Mouse (Mus musculus) embryonic facial prominence, embryonic 11.5 days (tissue): ENCODE measurements at regions not wholly inside any gene's neighbourhood (a gene's known extent, or its start where the extent isn't known, plus 50 kb on each side); places are given as distances from the start of the nearest gene placed in this dataset.
"Not testable (repeated sequence)": the region's sequence is repeated elsewhere in the genome, so short reads cannot be mapped to it uniquely, and the experiment has no call there.

Source experiments
- ATAC-seq: fragments of 200-750 bp; cut with Nextera tagmentation; replicated peaks from 2 replicates; pipeline ENCODE4 v1.8.0; 2017; ENCODE audit warnings: low read depth; ENCODE audit not compliant: insufficient number of reproducible peaks, low FRiP score, low TSS enrichment
- DNase-seq: peaks from one replicate; pipeline ENCODE4 v3.0.0-alpha.2; 2015; ENCODE audit warnings: low spot score
- H3K27ac ChIP-seq: fragments of 300-500 bp; sonication (generic); replicated peaks from 2 replicates; pipeline ENCODE4 v1.5.1; 2014; ENCODE audit warnings: mild to moderate bottlenecking, low read depth, low read length, control low read depth
- H3K27me3 ChIP-seq: fragments of 300-500 bp; sonication (generic); 2 replicates; pipeline ENCODE4 v1.6.1; 2014; ENCODE audit warnings: mild to moderate bottlenecking, low read length, moderate library complexity, mixed read lengths; ENCODE audit not compliant: control insufficient read depth, insufficient read depth
- H3K36me3 ChIP-seq: fragments of 300-500 bp; sonication (generic); replicated peaks from 2 replicates; pipeline ENCODE4 v1.6.1; 2014; ENCODE audit warnings: low read depth, mild to moderate bottlenecking, low read length, moderate library complexity, mixed read lengths; ENCODE audit not compliant: control insufficient read depth, insufficient read depth
- H3K4me1 ChIP-seq: fragments of 300-500 bp; sonication (generic); 2 replicates; pipeline ENCODE4 v1.6.1; 2014; ENCODE audit warnings: low read length, mixed read lengths; ENCODE audit not compliant: control insufficient read depth, insufficient read depth
- H3K4me2 ChIP-seq: fragments of 300-500 bp; sonication (generic); 2 replicates; pipeline ENCODE4 v1.6.1; 2014; ENCODE audit warnings: low read depth, mild to moderate bottlenecking, control low read depth, low read length, moderate library complexity
- H3K4me3 ChIP-seq: fragments of 300-500 bp; sonication (generic); 2 replicates; pipeline ENCODE4 v1.5.1; 2014; ENCODE audit warnings: low read depth, low read length, control low read depth
- H3K9ac ChIP-seq: fragments of 300-500 bp; sonication (generic); replicated peaks from 2 replicates; pipeline ENCODE4 v1.6.1; 2014; ENCODE audit warnings: mild to moderate bottlenecking, control low read depth, low read length
- H3K9me3 ChIP-seq: fragments of 300-500 bp; sonication (generic); replicated peaks from 2 replicates; pipeline ENCODE4 v1.6.1; 2016; ENCODE audit warnings: mild to moderate bottlenecking, low read length, inconsistent platforms, mixed read lengths; ENCODE audit not compliant: control insufficient read depth
- WGBS: fragments of 180-500 bp; shearing (Covaris S2); extraction: QIAGEN DNeasy Blood & Tissue Kit; methylation state at CpG from one replicate; pipeline ENCODE4 v1.1.7; 2014; 5-methylcytosine and 5-hydroxymethylcytosine counted together

DNA sequence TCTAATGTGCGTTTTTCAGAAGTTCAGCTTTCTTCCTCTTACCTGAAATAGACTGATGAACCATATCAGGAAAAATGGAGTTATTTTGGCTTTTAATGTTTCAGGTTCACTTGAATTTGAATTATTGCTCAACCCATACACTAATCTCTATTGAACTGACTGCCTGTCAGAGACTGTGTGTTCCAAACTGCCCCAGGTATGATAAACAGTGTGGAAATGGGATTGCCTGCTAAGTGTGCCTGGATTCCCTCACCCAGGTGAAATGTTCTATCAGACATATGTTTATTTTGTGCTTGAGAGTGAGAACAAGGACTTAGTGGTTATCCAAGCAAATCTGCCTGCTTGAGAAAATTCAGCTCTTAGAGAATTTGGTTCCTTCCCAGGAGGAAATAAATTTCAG lies 830.2 kb downstream of the Triml1 start:
- H3K4me2 ChIP-seq, result no peak overlapping the region
- no peaks in the 10 kb centered on the region for H3K4me1 ChIP-seq
- no peaks in the 10 kb centered on the region for H3K27me3 ChIP-seq
- no peaks in the 10 kb centered on the region for H3K36me3 ChIP-seq
- ATAC-seq (no peak), DNase-seq (no peak)
- H3K9me3 ChIP-seq, result no peaks in the 10 kb centered on the region
- WGBS, result 95% methylated on average over 1 of the region's 1 CpGs
- no peak overlapping the region for H3K9ac ChIP-seq
- no peak overlapping the region for H3K27ac ChIP-seq
- H3K4me3 ChIP-seq, result no peak overlapping the region

DNA sequence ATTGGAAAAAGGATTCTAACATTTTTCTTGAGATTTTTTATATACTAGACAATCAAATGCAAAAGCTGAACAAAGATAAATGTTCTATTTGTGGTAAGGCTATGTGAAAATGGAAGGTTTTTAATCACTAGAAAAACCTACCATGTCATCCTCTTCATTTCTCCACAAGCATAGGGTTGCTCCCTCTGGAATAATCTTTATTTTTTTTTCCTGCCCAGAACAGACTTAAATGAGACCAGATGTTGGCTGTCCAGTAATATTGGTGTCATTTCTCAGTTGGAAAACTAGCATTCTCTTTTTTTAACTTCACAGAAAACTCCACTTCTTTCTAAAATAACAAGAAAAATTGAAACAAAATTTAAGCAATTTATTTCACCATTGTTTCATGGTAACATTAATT lies 849.9 kb downstream of the Triml1 start:
- no peak for ATAC-seq
- Histone ChIP-seq H3K4me3 (no peak overlapping the region), H3K27ac (no peak overlapping the region), H3K4me2 (no peak overlapping the region), H3K9me3 (no peaks in the 10 kb centered on the region), H3K9ac (no peak overlapping the region), H3K27me3 (no peaks in the 10 kb centered on the region), H3K36me3 (no peaks in the 10 kb centered on the region), H3K4me1 (no peaks in the 10 kb centered on the region)
- DNase-seq, result peak; percentile 75

DNA sequence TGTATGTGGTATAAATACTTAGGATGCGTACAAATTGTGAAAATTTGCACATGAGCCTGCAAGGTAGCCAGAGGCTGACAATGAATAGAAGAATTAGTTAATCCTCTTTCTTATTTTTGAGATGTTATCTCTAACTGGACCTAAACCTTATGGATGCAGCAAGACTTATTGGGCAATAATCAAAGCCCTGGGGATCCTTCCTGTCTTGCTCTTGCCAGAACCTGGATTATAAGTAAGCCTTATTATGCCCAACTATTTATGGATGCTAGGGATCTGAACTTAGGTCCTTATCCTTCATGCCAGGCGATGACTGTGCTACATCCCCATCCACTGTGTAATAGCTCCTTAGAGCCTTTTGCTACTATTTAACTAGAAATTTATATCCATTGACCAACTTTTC lies 859.3 kb downstream of the Triml1 start:
- H3K4me2 ChIP-seq, result no peak overlapping the region
- H3K9ac ChIP-seq, result no peak overlapping the region
- H3K36me3 ChIP-seq, result no peaks in the 10 kb centered on the region
- WGBS, result 92% methylated on average over 2 of the region's 2 CpGs
- H3K4me3 ChIP-seq, result no peak overlapping the region
- H3K4me1 ChIP-seq, result no peaks in the 10 kb centered on the region
- ATAC-seq (no peak), DNase-seq (no peak)
- H3K27ac ChIP-seq, result no peak overlapping the region
- H3K27me3 ChIP-seq, result no peaks in the 10 kb centered on the region
- H3K9me3 ChIP-seq, result no peaks in the 10 kb centered on the region

DNA sequence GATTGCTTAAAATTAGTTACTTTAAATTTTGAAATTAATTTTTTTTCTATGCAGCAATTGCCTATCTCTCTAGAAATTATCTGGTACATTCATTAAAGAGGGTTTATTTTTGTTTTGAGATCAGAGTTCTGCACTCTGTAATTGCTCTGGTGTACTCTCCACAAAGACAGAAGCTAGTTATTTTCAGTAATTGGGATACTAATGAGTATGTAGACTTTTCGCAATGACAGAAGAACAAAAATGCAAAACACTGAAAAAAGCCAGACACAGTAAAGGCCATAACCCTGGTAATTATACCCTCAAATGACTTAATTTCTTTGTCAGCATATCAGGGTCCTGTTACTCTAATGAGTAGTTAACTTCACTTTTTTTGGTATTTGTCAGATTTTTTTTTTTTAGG lies 836.5 kb upstream of the Frg1 start:
- H3K9me3 ChIP-seq, result no peaks in the 10 kb centered on the region
- H3K27ac ChIP-seq, result no peak overlapping the region
- no peak overlapping the region for H3K9ac ChIP-seq
- no peak overlapping the region for H3K4me2 ChIP-seq
- H3K4me3 ChIP-seq, result no peak overlapping the region
- no peaks in the 10 kb centered on the region for H3K4me1 ChIP-seq
- WGBS, result 68% methylated on average over 1 of the region's 1 CpGs
- H3K27me3 ChIP-seq, result no peaks in the 10 kb centered on the region
- no peaks in the 10 kb centered on the region for H3K36me3 ChIP-seq
- ATAC-seq (no peak), DNase-seq (peak; percentile 4)

DNA sequence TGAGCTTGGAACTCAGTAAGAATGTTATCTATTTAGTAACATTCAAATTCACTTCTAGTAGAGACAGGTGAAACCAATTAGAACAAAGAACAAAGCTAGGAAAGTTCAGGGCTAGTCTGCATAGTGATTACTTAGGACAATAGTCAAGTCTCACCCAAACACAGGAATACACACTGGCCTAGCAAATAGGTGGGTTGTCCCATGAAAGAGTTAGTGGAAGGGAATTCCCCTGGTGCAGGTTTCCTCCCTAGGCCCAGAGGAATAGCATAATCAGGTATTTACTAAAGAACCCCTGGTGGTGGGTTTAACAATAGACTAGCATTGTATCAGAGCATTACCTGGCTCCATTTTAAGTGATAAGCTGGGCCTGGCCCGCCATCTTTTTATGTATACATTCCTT lies 825.4 kb upstream of the Frg1 start:
- H3K36me3 ChIP-seq, H3K4me1 ChIP-seq, H3K27ac ChIP-seq, H3K4me3 ChIP-seq, H3K4me2 ChIP-seq, H3K9ac ChIP-seq, ATAC-seq, H3K9me3 ChIP-seq, DNase-seq, H3K27me3 ChIP-seq: not testable (repeated sequence)
- 78% methylated on average over 1 of the region's 1 CpGs for WGBS

DNA sequence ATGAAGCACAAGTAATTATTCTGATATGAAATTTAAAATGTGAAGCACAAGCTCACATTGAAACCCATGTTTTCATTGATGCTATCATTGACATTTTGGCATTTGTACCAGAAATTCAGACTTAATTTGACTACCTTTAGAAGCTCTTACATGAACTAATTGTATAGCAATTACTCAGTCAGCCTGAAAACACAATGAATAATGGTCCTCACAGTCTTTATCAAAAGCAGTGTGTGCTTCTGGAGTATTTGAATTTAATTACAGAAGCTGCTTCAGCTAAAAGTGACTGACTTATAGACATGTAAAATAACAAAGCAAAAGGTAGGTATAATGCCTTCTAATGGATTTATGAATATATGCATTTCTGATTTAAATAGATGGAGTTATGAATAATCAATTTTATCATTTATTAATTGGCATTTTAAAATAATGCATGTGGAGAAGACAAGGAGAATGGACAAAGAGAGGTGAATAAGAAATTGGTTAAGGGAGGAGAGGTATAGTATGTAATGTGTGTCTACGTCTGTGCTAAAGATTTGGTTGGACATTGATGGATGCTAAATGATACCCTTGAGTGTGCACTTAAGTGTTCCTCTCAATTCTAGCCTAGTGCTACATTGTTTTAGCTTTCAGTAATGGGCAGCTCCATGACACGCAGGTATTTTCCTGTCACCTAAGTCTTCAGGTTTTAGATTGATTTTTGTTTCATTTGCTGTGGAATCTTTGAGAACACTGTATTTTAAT lies 803.2 kb upstream of the Frg1 start:
- no peak overlapping the region for H3K4me3 ChIP-seq
- ATAC-seq, result no peak
- H3K4me1 ChIP-seq, result no peaks in the 10 kb centered on the region
- no peak overlapping the region for H3K9ac ChIP-seq
- WGBS, result 84% methylated on average over 2 of the region's 2 CpGs
- H3K9me3 ChIP-seq, result no peaks in the 10 kb centered on the region
- no peak for DNase-seq
- H3K27ac ChIP-seq, result no peak overlapping the region
- H3K4me2 ChIP-seq, result no peak overlapping the region
- H3K27me3 ChIP-seq, result no peaks in the 10 kb centered on the region
- H3K36me3 ChIP-seq, result no peaks in the 10 kb centered on the region

DNA sequence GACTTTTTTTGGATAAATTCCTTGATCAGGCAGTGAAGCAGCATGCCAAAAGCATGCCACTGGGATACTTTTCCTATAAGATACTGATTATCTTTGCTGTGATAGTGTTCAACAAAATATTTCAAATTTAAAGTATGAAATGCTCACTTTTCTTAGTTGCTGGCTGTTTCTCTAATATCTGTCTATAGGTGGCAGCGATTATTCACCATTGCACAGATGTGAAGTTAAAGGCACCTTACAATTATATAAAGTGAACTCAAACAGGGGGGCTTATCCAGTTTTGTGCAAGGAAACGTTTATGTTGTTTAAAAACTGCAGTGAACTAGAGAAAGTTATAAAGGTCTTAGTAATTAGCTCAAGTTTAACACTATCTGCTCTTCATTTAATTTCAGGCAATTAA lies 794.1 kb upstream of the Frg1 start:
- no peaks in the 10 kb centered on the region for H3K36me3 ChIP-seq
- no peak overlapping the region for H3K9ac ChIP-seq
- ATAC-seq (no peak), DNase-seq (peak; percentile 39)
- H3K4me2 ChIP-seq, result no peak overlapping the region
- H3K27me3 ChIP-seq, result no peaks in the 10 kb centered on the region
- H3K9me3 ChIP-seq, result no peaks in the 10 kb centered on the region
- H3K4me3 ChIP-seq, result no peak overlapping the region
- H3K4me1 ChIP-seq, result no peaks in the 10 kb centered on the region
- H3K27ac ChIP-seq, result no peak overlapping the region
- 49% methylated on average over 2 of the region's 2 CpGs for WGBS

DNA sequence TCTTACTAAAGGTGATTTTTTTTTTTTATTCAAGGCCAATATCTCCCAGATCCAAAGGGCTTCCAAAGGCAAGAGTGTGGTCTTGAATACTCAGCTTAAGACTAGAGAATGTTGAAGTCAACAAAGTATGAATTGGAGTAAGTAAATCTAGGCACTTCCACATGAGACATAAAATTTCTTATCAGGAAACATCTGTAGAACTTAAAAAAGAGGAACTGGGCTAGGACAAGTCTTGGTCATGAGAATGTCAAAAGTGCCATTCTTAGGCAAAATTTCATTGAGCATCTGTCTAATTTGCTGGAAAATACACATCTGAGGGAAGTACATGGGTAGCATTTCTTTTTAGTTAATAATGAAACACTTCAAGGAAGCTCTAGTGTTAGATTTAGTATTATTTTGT lies 793.1 kb upstream of the Frg1 start:
- ATAC-seq, result no peak
- no peak overlapping the region for H3K27ac ChIP-seq
- no peaks in the 10 kb centered on the region for H3K36me3 ChIP-seq
- no peak for DNase-seq
- H3K4me2 ChIP-seq, result no peak overlapping the region
- H3K4me3 ChIP-seq, result no peak overlapping the region
- H3K27me3 ChIP-seq, result no peaks in the 10 kb centered on the region
- no peaks in the 10 kb centered on the region for H3K9me3 ChIP-seq
- H3K9ac ChIP-seq, result no peak overlapping the region
- no peaks in the 10 kb centered on the region for H3K4me1 ChIP-seq
